30 mouse cellular contexts compared by ENCODE assay signal in the genomic region with DNA sequence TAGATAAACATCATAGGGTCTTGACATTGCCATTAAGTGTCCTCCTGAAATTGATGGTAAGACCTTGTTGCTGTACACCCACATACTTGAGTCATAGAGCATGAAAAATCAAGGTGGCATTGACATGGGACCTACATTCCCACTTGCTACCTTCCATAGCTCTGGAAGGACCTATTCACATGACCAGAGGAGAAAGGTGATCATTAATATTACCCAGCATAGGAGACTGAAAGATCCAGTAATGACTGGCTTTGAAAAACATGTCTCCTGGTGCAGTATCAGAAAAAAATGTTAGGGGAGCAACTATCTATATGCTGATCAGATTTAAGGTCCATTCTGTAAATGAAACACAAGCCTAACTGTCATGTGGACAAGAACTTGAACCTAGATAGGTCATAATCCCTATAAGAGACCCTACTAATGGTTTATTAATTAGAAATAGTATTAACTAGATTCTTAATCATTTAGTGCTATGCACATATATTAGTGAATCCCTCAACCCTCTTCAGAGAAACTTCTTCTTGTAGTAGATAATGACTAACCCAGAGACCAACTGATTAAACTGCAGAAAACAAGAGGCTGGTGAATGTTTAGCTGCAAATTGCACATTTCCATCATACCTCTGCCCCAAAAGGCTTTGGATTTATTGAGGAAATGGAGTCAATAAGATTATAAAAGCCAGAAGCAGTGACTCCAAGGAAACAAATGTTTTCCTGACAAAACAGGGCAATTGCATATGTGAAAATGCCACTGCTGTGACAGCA. TPM values are rescaled to one million over a fixed set of nuclear protein-coding genes. Genes with fewer than 3 reads are reported as not detected.
"Had no signal": no experiment of that assay in that cellular context is flagged by ENCODE, and none has a peak within 500 bp of the region (broad histone marks: within the 10 kb centered on the region; RNA-seq: fewer than 3 reads in every experiment).

No protein-coding gene starts in this region.

- H3K27me3 ChIP-seq: intestine, embryonic 15.5 days; limb, embryonic 13.5 days; liver, embryonic 12.5 days; liver, embryonic 15.5 days; lung, embryonic 15.5 days; megakaryocyte, embryonic 14.5 days; midbrain, embryonic 13.5 days; neural tube, embryonic 13.5 days had no signal

- H3K4me1 ChIP-seq: intestine, embryonic 15.5 days; limb, embryonic 10.5 days; limb, embryonic 13.5 days; liver, embryonic 12.5 days; liver, embryonic 15.5 days; lung, embryonic 15.5 days; megakaryocyte, embryonic 14.5 days; midbrain, embryonic 10.5 days; midbrain, embryonic 13.5 days; neural tube, embryonic 13.5 days had no signal

- H3K4me2 ChIP-seq: intestine, embryonic 15.5 days; limb, embryonic 13.5 days; liver, embryonic 12.5 days; liver, embryonic 15.5 days; lung, embryonic 15.5 days; midbrain, embryonic 13.5 days; neural tube, embryonic 13.5 days had no signal

- DNase-seq: liver; lung, adult 18-20 months; lung, postnatal 10 days; lung, postnatal 36 days; retina, postnatal 1 day; right cerebral cortex, postnatal 25 days; spleen, adult 18-20 months; thymus, postnatal 25 days had no signal

- ATAC-seq: hindbrain, embryonic 16.5 days; intestine, embryonic 15.5 days; liver, embryonic 12.5 days; midbrain, embryonic 13.5 days; midbrain, embryonic 16.5 days had no signal

- H3K9me3 ChIP-seq: intestine, embryonic 15.5 days; limb, embryonic 10.5 days; limb, embryonic 13.5 days; liver, embryonic 12.5 days; liver, embryonic 15.5 days; lung, embryonic 15.5 days; midbrain, embryonic 10.5 days; midbrain, embryonic 13.5 days; neural tube, embryonic 13.5 days had no signal

- H3K4me3 ChIP-seq: intestine, embryonic 15.5 days; limb, embryonic 10.5 days; limb, embryonic 13.5 days; liver, embryonic 12.5 days; liver, embryonic 15.5 days; lung, embryonic 15.5 days; megakaryocyte, embryonic 14.5 days; midbrain, embryonic 10.5 days; midbrain, embryonic 13.5 days; myocyte; neural tube, embryonic 13.5 days had no signal

- H3K36me3 ChIP-seq: intestine, embryonic 15.5 days; limb, embryonic 10.5 days; limb, embryonic 13.5 days; liver, embryonic 12.5 days; liver, embryonic 15.5 days; lung, embryonic 15.5 days; midbrain, embryonic 10.5 days; midbrain, embryonic 13.5 days; neural tube, embryonic 13.5 days had no signal

- H3K9ac ChIP-seq: intestine, embryonic 15.5 days; limb, embryonic 13.5 days; liver, embryonic 12.5 days; liver, embryonic 15.5 days; lung, embryonic 15.5 days; midbrain, embryonic 13.5 days; neural tube, embryonic 13.5 days had no signal

- H3K27ac ChIP-seq: intestine, embryonic 15.5 days; limb, embryonic 10.5 days; limb, embryonic 13.5 days; liver, embryonic 12.5 days; liver, embryonic 15.5 days; lung, embryonic 15.5 days; midbrain, embryonic 10.5 days; midbrain, embryonic 13.5 days; neural tube, embryonic 13.5 days; stomach, postnatal 0 days had no signal

RNA-seq across cellular contexts. Expression of gene Sult1e1, which starts 23.2 kb away (rescaled TPM):
- total RNA-seq: layer of hippocampus, adult 18-20 months; layer of hippocampus, postnatal 14 days; left cerebral cortex, adult 8-10 months; left cerebral cortex, postnatal 25 days; monocyte, adult 5-6 weeks; neutrophil, adult 5-6 weeks had no signal
- polyA plus RNA-seq: hindbrain, embryonic 16.5 days; intestine, embryonic 15.5 days; limb, embryonic 10.5 days; liver, embryonic 12.5 days; liver, embryonic 15.5 days; lung, embryonic 15.5 days; midbrain, embryonic 13.5 days; midbrain, embryonic 16.5 days; myocyte; neural tube, embryonic 13.5 days; stomach, embryonic 14.5 days had no signal

RNA-seq across cellular contexts. Expression of gene Sult1d1, which starts 45.7 kb away (rescaled TPM):
- total RNA-seq: layer of hippocampus, adult 18-20 months; layer of hippocampus, postnatal 14 days; left cerebral cortex, adult 8-10 months; left cerebral cortex, postnatal 25 days; monocyte, adult 5-6 weeks; neutrophil, adult 5-6 weeks had no signal
- polyA plus RNA-seq: hindbrain, embryonic 16.5 days; limb, embryonic 10.5 days; limb, embryonic 13.5 days; midbrain, embryonic 10.5 days; midbrain, embryonic 13.5 days; midbrain, embryonic 16.5 days; myocyte; neural tube, embryonic 13.5 days; thymus, postnatal 0 days had no signal

RNA-seq across cellular contexts. Expression of gene Csn1s1, which starts 51.5 kb away (rescaled TPM):
- total RNA-seq: layer of hippocampus, adult 18-20 months; layer of hippocampus, postnatal 14 days; left cerebral cortex, adult 8-10 months; left cerebral cortex, postnatal 25 days; monocyte, adult 5-6 weeks; neutrophil, adult 5-6 weeks had no signal
- polyA plus RNA-seq: hindbrain, embryonic 16.5 days; intestine, embryonic 15.5 days; limb, embryonic 10.5 days; limb, embryonic 13.5 days; liver, embryonic 12.5 days; liver, embryonic 15.5 days; lung, embryonic 15.5 days; midbrain, embryonic 10.5 days; midbrain, embryonic 13.5 days; myocyte; neural tube, embryonic 13.5 days; stomach, embryonic 14.5 days had no signal
